Mouse (Mus musculus) lung, adult 2 months (tissue): ENCODE data around the gene Eif4a1.

Experiments
- CTCF ChIP-seq: fragments of 200-500 bp; IDR thresholded peaks from 2 replicates; pipeline ENCODE4 v1.5.1; 2011; ENCODE audit warnings: mild to moderate bottlenecking, low read length, control low read depth; ENCODE audit not compliant: insufficient read depth
- POLR2A ChIP-seq: fragments of 200-500 bp; IDR thresholded peaks from 2 replicates; pipeline ENCODE4 v1.6.1; 2011; ENCODE audit warnings: low read depth, mild to moderate bottlenecking, control low read depth, low read length, borderline replicate concordance; ENCODE audit errors: extremely low read depth

- TF ChIP-seq CTCF: no peak
- TF ChIP-seq POLR2A: no peak
Measured at GRCm38 (mm10) chr11:69654760-69655159, 17.5 kb downstream of the Eif4a1 start.
